Mouse (Mus musculus): ENCODE results near the gene 2510039O18Rik.

DNA sequence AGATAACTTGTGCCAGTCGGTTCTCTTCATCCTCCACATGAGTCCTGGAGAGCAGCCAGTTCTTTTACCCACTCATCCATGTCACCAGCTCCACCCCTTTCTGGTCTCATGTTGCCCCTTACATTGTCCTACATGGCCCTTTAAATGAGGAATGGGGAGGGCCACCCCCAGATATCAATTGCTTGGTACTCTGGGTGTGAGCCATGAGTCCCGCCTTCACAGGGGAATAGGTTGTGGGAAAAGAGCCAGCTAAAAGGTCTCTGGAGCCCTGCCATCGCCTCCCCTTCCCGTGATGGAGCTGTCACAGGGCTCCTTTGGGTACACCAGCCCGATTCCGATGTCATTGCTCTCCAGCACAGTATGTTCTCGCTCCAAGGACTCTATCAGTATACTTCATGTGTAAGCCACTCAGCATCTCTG lies 38.8 kb downstream of the 2510039O18Rik start:
- no peak for TF ChIP-seq POLR2A (IDR thresholded peaks at IDR 0.05; ENCODE audit: borderline replicate concordance, control insufficient read depth, low read depth, low read length)
- TF ChIP-seq CTCF (IDR thresholded peaks at IDR 0.05; ENCODE audit: control insufficient read depth, insufficient read depth, low read length): no peak
